Mouse (Mus musculus) lung, postnatal 0 days (tissue): ENCODE data around the gene Cideb.

Source experiments
- CTCF ChIP-seq: IDR thresholded peaks from 2 replicates; pipeline ENCODE4 v1.5.1; 2016; ENCODE audit warnings: antibody characterized with exemption, mild to moderate bottlenecking
- EP300 ChIP-seq: IDR thresholded peaks from 2 replicates; pipeline ENCODE4 v1.6.1; 2016; ENCODE audit warnings: antibody characterized with exemption, mild to moderate bottlenecking, control low read depth

GRCm38 (mm10) chr14:55727889-55728685, 30.2 kb downstream of the Cideb start:
- no peak for TF ChIP-seq CTCF
- no peak for TF ChIP-seq EP300
